Mouse (Mus musculus) ovary, adult 10 weeks (tissue): ENCODE measurements around the gene Cplx1. TPM values are rescaled to one million over a fixed set of nuclear protein-coding genes. Genes with fewer than 3 reads are reported as not detected.

ENCODE experiments used
- polyA plus RNA-seq: library from polyadenylated mRNA; stranded (reverse); fragments of 350-450 nt; fragmentation: Illumina TruSeq; extraction: RNeasy Lipid Tissue Mini Kit (QIAGEN cat#74804); gene quantifications from one replicate; pipeline ENCODE4 v1.2.3, GENCODE M21; 2014

The Cplx1 gene
- polyA plus RNA-seq: 0.48 TPM

DNA sequence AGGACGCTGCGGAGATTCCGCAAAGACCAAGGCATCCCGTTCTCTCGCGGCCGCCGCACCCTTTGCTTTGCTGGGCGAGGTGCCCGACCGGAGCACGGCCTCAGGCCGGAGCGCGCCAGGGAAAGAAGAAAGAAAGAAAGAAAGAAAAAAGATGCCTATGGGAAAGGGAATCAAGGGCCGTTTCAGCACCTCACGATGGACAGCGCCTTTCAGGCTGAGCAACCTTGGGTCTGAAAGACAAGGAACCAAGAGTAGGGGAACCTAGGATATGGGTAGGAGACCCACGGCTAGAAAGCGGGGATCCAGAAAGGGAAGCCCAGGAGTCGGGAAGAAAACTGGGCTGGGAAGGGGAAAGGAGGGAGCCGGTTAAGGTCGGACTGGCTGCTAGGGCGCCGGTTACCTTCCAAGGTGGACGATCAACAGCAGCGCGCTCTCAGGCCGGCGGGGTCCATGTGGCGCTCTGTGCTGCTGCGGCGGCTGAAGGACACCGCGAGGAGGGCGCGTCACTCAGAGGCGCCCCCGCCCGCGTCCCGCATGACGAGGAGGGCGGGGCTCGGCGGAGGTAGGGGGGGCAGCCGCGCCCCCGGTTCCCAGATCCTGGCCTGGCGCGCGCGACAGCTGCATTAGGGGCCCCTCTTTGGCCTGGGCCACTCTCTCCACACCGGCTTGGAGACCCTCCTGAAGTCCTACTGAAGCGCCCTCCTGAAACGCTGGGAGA lies at the start of gene Cplx1:
Gene Cplx1, minus strand, starts transcription at position 536 of the 718 bp plus-strand sequence.

Other genes with a start within 250 kb of the Cplx1 start
- 17.5 TPM for gene Pigg, start 237.4 kb downstream of the Cplx1 start, polyA plus RNA-seq
- gene Gm42517, start 182.1 kb downstream of the Cplx1 start, polyA plus RNA-seq: not detected
- gene Pde6b, start 161.6 kb downstream of the Cplx1 start, polyA plus RNA-seq: 0.26 TPM
- 38.4 TPM for gene Atp5k, start 115.6 kb downstream of the Cplx1 start, polyA plus RNA-seq
- gene Mfsd7a, start 101.1 kb downstream of the Cplx1 start, polyA plus RNA-seq: 0.57 TPM
- gene Pcgf3, start 88.8 kb downstream of the Cplx1 start, polyA plus RNA-seq: 49.1 TPM
- gene Gak, start 79.7 kb upstream of the Cplx1 start, polyA plus RNA-seq: 44.5 TPM
- gene Tmem175, start 79.7 kb upstream of the Cplx1 start, polyA plus RNA-seq: 24.3 TPM
- 12.3 TPM for gene Idua, start 110.3 kb upstream of the Cplx1 start, polyA plus RNA-seq
- gene Dgkq, start 119.6 kb upstream of the Cplx1 start, polyA plus RNA-seq: 3.6 TPM
- not detected for gene Slc26a1, start 125.5 kb upstream of the Cplx1 start, polyA plus RNA-seq
- 6.7 TPM for gene Fgfrl1, start 142.4 kb upstream of the Cplx1 start, polyA plus RNA-seq
- gene Rnf212, start 225.0 kb upstream of the Cplx1 start, polyA plus RNA-seq: 0.66 TPM
- not detected for gene Tmed11, start 245.3 kb upstream of the Cplx1 start, polyA plus RNA-seq